Mouse (Mus musculus): ENCODE measurements at regions not wholly inside any gene's neighbourhood (a gene's known extent, or its start where the extent isn't known, plus 50 kb on each side); places are given as distances from the start of the nearest gene placed in this dataset.

DNA sequence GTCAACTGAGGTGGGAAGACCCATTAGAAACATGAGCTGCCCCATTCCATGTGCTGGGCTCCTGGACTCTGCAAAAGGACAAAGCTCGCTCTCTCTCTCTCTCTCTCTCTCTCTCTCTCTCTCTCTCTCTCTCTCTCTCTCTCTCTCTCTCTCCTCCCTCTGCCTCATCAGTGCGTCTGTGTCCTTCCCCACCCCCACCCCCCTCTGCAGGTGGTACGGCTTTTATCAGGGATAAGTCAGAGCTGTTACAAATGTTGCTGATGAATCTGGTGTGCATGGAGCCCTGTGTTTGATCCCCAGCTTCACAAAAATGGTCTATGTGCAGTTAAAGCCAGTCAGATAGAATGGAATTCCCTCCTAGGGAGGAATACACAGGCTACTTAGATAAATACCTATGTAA lies 247.8 kb upstream of the Smlr1 start:
- Histone ChIP-seq H3K36me3 (ENCODE audit: control insufficient read depth, insufficient read depth) (no peaks in the 10 kb centered on the region), H3K9me3 (replicated peaks; ENCODE audit: control insufficient read depth, low read length) (no peaks in the 10 kb centered on the region), H3K4me2 (ENCODE audit: low read depth, low read length) (no peak overlapping the region), H3K27ac (ENCODE audit: low read length) (no peak overlapping the region), H3K27me3 (ENCODE audit: control insufficient read depth, insufficient read depth, low read length) (no peaks in the 10 kb centered on the region), H3K4me3 (ENCODE audit: low read length) (no peak overlapping the region), H3K4me1 (ENCODE audit: control insufficient read depth, insufficient read depth, low read length) (peaks cover 4% of the 10 kb centered on the region; the same call in 1 of the 2 replicates), H3K9ac (ENCODE audit: low read length) (no peak overlapping the region)
- WGBS, result 33% methylated on average over 3 of the region's 3 CpGs
- no peak for ATAC-seq (replicated peaks; ENCODE audit: extremely low read depth, insufficient read depth, low FRiP score)

DNA sequence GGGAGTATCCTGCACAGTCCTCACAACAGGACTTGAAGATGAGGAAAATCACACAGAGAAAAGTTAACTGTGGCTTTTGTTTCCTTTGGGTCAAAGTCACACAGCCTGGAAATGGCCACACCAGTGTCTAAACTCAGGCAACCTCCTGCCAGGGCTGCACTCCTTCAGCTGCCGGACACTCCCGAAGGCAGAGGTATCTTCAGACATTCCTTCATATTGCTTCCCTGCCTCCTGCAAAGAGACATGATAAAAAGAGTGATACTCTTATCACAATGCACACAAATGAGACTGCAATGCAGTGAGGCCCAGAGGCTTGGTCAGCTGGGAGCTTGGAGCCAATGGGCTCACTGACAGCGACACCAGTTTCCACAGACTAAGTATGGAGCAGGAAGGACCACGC lies 243.4 kb upstream of the Smlr1 start:
- Histone ChIP-seq H3K9me3 (replicated peaks; ENCODE audit: control insufficient read depth, low read length) (no peaks in the 10 kb centered on the region), H3K4me1 (ENCODE audit: control insufficient read depth, insufficient read depth, low read length) (no peaks in the 10 kb centered on the region), H3K27me3 (ENCODE audit: control insufficient read depth, insufficient read depth, low read length) (no peaks in the 10 kb centered on the region), H3K36me3 (ENCODE audit: control insufficient read depth, insufficient read depth) (no peaks in the 10 kb centered on the region), H3K4me2 (ENCODE audit: low read depth, low read length) (no peak overlapping the region), H3K4me3 (ENCODE audit: low read length) (no peak overlapping the region), H3K27ac (ENCODE audit: low read length) (no peak overlapping the region), H3K9ac (ENCODE audit: low read length) (no peak overlapping the region)
- no peak for ATAC-seq (replicated peaks; ENCODE audit: extremely low read depth, insufficient read depth, low FRiP score)
- 86% methylated on average over 4 of the region's 4 CpGs for WGBS

DNA sequence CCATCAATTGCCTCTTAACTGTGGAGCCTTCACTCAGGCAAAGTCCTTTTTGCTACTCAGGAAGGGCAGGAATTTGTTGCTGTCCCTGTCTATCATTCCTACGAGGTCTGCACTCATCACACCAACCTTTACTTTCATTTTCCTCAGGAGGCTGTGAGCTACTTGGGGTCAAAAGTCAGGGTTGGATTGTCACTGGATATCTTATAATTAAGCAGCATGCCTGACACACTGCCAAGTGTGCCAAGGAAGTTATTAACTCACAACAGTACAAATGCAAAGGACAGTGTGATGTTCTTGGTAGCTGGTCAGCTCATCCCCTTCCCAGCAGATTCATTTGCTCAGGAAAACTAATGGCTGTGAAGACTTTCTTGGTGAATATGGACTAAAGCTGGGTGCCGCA lies 241.7 kb upstream of the Smlr1 start:
- Histone ChIP-seq H3K36me3 (ENCODE audit: control insufficient read depth, insufficient read depth) (no peaks in the 10 kb centered on the region), H3K9ac (ENCODE audit: low read length) (no peak overlapping the region), H3K27ac (ENCODE audit: low read length) (no peak overlapping the region), H3K4me3 (ENCODE audit: low read length) (no peak overlapping the region), H3K27me3 (ENCODE audit: control insufficient read depth, insufficient read depth, low read length) (no peaks in the 10 kb centered on the region), H3K4me2 (ENCODE audit: low read depth, low read length) (no peak overlapping the region), H3K9me3 (replicated peaks; ENCODE audit: control insufficient read depth, low read length) (no peaks in the 10 kb centered on the region), H3K4me1 (ENCODE audit: control insufficient read depth, insufficient read depth, low read length) (no peaks in the 10 kb centered on the region)
- ATAC-seq (replicated peaks; ENCODE audit: extremely low read depth, insufficient read depth, low FRiP score), result no peak
- WGBS, result 68% methylated on average over 2 of the region's 2 CpGs

DNA sequence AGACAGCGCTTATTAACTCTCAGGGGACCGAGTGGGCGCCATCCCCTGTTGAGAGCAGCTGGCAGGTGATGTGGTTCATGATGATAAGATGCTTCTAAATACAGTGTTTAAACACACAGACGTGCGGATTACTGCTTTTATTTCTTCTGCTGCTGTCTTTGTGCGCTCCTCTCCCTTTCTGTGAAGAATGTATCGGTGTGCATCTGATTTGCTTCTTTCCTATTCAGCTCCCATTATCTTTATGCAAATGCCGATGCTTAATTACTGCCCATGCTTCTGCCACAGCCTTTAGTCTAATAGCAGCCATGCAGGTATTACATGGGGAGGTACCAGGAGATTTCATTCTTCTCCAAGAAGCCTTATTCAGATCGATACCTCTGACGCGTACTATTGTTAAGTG lies 240.6 kb upstream of the Smlr1 start:
- Histone ChIP-seq H3K4me1 (ENCODE audit: control insufficient read depth, insufficient read depth, low read length) (no peaks in the 10 kb centered on the region), H3K27ac (ENCODE audit: low read length) (no peak overlapping the region), H3K4me2 (ENCODE audit: low read depth, low read length) (no peak overlapping the region), H3K9ac (ENCODE audit: low read length) (no peak overlapping the region), H3K9me3 (replicated peaks; ENCODE audit: control insufficient read depth, low read length) (no peaks in the 10 kb centered on the region), H3K36me3 (ENCODE audit: control insufficient read depth, insufficient read depth) (no peaks in the 10 kb centered on the region), H3K27me3 (ENCODE audit: control insufficient read depth, insufficient read depth, low read length) (no peaks in the 10 kb centered on the region), H3K4me3 (ENCODE audit: low read length) (no peak overlapping the region)
- WGBS, result 84% methylated on average over 11 of the region's 11 CpGs
- ATAC-seq (replicated peaks; ENCODE audit: extremely low read depth, insufficient read depth, low FRiP score), result no peak

DNA sequence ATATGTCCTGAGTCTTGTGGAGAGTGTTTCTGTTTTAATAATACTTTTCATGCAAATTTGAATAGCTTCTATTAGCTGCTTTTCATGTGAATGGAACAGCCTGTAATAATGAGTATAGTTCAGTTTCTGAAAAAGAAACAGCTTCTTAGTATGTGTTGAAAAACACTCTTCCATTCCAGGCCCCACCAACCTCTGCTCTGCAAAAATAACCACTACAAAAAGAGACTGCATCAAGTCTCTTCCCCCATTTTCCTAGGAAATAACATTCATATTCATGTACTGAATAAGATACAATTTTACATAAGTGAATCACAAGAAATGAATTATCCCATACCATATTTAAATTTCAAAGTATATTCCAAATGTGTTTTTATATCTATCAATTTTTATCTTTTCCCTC lies 234.0 kb upstream of the Smlr1 start:
- Histone ChIP-seq H3K4me2 (ENCODE audit: low read depth, low read length) (no peak overlapping the region), H3K9ac (ENCODE audit: low read length) (no peak overlapping the region), H3K4me1 (ENCODE audit: control insufficient read depth, insufficient read depth, low read length) (no peaks in the 10 kb centered on the region), H3K36me3 (ENCODE audit: control insufficient read depth, insufficient read depth) (no peaks in the 10 kb centered on the region), H3K27ac (ENCODE audit: low read length) (no peak overlapping the region), H3K4me3 (ENCODE audit: low read length) (no peak overlapping the region), H3K27me3 (ENCODE audit: control insufficient read depth, insufficient read depth, low read length) (no peaks in the 10 kb centered on the region), H3K9me3 (replicated peaks; ENCODE audit: control insufficient read depth, low read length) (no peaks in the 10 kb centered on the region)
- ATAC-seq (replicated peaks; ENCODE audit: extremely low read depth, insufficient read depth, low FRiP score), result no peak

DNA sequence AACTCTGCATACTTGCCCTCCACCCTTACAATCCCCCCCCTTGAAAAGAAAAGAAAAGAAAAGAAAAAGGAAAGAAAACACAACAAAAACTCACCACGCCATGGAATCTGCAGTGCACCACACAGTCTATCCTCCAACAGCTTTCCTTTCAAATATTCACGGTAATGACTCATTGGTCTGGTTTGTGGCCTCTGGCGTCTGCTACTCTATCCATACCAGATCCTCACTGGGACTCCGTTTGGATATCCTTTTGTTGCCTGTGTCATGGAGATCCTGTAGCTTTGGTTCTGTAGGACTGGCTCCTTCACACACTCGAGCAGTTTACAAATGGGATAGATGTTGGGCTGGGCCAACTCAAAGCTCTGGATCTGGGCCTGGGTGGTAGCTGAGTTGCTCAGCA lies 232.4 kb upstream of the Smlr1 start:
- Histone ChIP-seq H3K4me2 (ENCODE audit: low read depth, low read length) (no peak overlapping the region), H3K9me3 (replicated peaks; ENCODE audit: control insufficient read depth, low read length) (no peaks in the 10 kb centered on the region), H3K4me3 (ENCODE audit: low read length) (no peak overlapping the region), H3K27ac (ENCODE audit: low read length) (no peak overlapping the region), H3K4me1 (ENCODE audit: control insufficient read depth, insufficient read depth, low read length) (no peaks in the 10 kb centered on the region), H3K36me3 (ENCODE audit: control insufficient read depth, insufficient read depth) (no peaks in the 10 kb centered on the region), H3K9ac (ENCODE audit: low read length) (no peak overlapping the region), H3K27me3 (ENCODE audit: control insufficient read depth, insufficient read depth, low read length) (no peaks in the 10 kb centered on the region)
- no peak for ATAC-seq (replicated peaks; ENCODE audit: extremely low read depth, insufficient read depth, low FRiP score)
- 80% methylated on average over 5 of the region's 5 CpGs for WGBS

DNA sequence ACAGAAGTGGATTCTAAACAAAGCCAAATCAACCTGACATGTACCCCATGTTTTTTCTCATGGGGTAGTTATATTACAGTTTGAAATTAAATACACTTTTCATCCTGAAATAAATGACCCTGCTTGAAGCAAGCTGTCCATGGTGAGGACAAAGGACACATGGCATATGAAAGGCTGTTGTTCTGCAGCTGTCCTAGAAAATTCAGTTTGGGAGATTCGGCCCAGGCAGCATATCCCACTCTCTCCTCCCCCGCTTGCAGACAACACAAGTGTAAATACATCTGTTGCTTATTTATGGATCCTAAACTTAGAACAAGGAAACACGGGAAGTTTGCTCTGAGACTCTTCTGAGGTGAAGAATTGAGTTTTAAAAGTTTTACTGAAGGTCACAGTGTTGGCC lies 218.2 kb upstream of the Smlr1 start:
- WGBS, result 65% methylated on average over 3 of the region's 3 CpGs
- no peak overlapping the region for H3K4me2 ChIP-seq (ENCODE audit: low read depth, low read length)
- H3K4me3 ChIP-seq (ENCODE audit: low read length), result no peak overlapping the region

DNA sequence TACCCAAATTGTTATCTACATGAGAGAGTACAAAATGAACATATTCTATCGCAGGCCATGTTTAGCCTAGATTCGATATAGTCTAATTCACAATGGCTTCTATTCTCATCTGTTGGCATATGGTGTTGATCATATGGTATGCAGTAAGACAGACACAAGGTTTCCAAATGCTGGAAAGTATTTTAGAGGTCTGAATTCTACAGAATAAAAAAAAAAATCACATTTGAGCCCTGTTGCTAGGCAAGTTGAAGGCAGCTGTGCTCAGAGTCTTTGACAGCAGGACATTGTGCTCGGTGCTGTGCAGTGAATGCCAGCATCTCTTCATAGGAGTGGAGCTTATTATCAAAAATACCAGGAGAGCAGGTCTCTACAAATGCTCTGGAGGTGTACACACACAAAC lies 206.6 kb upstream of the Smlr1 start:
- Histone ChIP-seq H3K4me3 (ENCODE audit: low read length) (no peak overlapping the region), H3K4me1 (ENCODE audit: control insufficient read depth, insufficient read depth, low read length) (no peaks in the 10 kb centered on the region), H3K36me3 (ENCODE audit: control insufficient read depth, insufficient read depth) (no peaks in the 10 kb centered on the region), H3K4me2 (ENCODE audit: low read depth, low read length) (no peak overlapping the region), H3K9ac (ENCODE audit: low read length) (no peak overlapping the region), H3K27ac (ENCODE audit: low read length) (no peak overlapping the region), H3K9me3 (replicated peaks; ENCODE audit: control insufficient read depth, low read length) (no peaks in the 10 kb centered on the region), H3K27me3 (ENCODE audit: control insufficient read depth, insufficient read depth, low read length) (no peaks in the 10 kb centered on the region)
- no peak for ATAC-seq (replicated peaks; ENCODE audit: extremely low read depth, insufficient read depth, low FRiP score)
- WGBS, result 70% methylated on average over 3 of the region's 3 CpGs

More for the DNA sequence above, 218.2 kb upstream of the Smlr1 start:
- no peaks in the 10 kb centered on the region for H3K27me3 ChIP-seq (ENCODE audit: control insufficient read depth, insufficient read depth, low read length)
- H3K27ac ChIP-seq (ENCODE audit: low read length), result no peak overlapping the region
- H3K9ac ChIP-seq (ENCODE audit: low read length), result no peak overlapping the region
- no peaks in the 10 kb centered on the region for H3K9me3 ChIP-seq (replicated peaks; ENCODE audit: control insufficient read depth, low read length)
- no peak for ATAC-seq (replicated peaks; ENCODE audit: extremely low read depth, insufficient read depth, low FRiP score)
- H3K36me3 ChIP-seq (ENCODE audit: control insufficient read depth, insufficient read depth), result no peaks in the 10 kb centered on the region
- H3K4me1 ChIP-seq (ENCODE audit: control insufficient read depth, insufficient read depth, low read length), result no peaks in the 10 kb centered on the region

DNA sequence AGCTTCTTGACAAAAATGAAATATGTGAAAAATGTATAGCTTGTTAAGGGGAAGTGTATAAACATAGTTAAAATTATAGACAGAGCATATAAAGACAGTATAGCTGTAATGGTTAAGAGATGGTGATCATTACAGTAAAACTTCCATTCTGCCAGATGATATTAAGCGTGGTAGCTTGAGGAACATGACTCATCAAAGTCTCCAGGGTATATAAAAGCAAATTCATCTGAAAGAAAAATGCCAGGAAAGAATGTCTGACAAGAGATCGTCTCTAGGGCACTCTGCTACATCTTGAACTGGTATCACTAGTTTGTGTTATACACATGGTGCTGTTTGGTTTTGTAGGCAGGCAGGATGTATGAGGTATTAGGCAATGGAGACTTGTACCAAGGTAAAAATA lies 204.9 kb upstream of the Smlr1 start:
- ATAC-seq (replicated peaks; ENCODE audit: extremely low read depth, insufficient read depth, low FRiP score), result no peak
- no peaks in the 10 kb centered on the region for H3K9me3 ChIP-seq (replicated peaks; ENCODE audit: control insufficient read depth, low read length)

DNA sequence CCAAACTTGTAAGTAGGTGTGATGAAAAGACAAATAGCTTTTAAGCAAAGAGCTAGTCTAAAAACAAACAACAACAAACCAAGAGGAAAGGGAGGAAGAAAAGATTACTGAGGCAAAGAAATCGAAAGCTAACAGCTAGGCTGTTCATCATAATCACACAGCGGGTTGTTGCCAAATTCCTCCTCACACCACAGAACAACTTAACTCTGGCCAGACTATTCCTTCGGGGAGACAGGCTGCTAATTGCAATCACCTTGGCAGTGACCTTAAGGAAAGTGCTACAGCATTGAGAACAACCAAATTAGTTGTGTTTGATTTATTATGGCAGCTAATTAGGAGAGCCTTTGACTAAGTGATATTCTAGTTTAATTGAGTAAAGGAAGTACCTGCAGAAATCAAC lies 194.4 kb upstream of the Smlr1 start:
- H3K4me3 ChIP-seq (ENCODE audit: low read length), result no peak overlapping the region
- no peak overlapping the region for H3K9ac ChIP-seq (ENCODE audit: low read length)
- no peaks in the 10 kb centered on the region for H3K9me3 ChIP-seq (replicated peaks; ENCODE audit: control insufficient read depth, low read length)
- H3K4me2 ChIP-seq (ENCODE audit: low read depth, low read length), result no peak overlapping the region
- no peak overlapping the region for H3K27ac ChIP-seq (ENCODE audit: low read length)
- no peaks in the 10 kb centered on the region for H3K36me3 ChIP-seq (ENCODE audit: control insufficient read depth, insufficient read depth)
- 34% methylated on average over 3 of the region's 3 CpGs for WGBS
- peaks cover 3% of the 10 kb centered on the region for H3K4me1 ChIP-seq (ENCODE audit: control insufficient read depth, insufficient read depth, low read length)
- H3K27me3 ChIP-seq (ENCODE audit: control insufficient read depth, insufficient read depth, low read length), result no peaks in the 10 kb centered on the region
- no peak for ATAC-seq (replicated peaks; ENCODE audit: extremely low read depth, insufficient read depth, low FRiP score)

More for the DNA sequence above, 204.9 kb upstream of the Smlr1 start:
- H3K27me3 ChIP-seq (ENCODE audit: control insufficient read depth, insufficient read depth, low read length), result no peaks in the 10 kb centered on the region
- H3K4me1 ChIP-seq (ENCODE audit: control insufficient read depth, insufficient read depth, low read length), result no peaks in the 10 kb centered on the region
- H3K4me2 ChIP-seq (ENCODE audit: low read depth, low read length), result no peak overlapping the region
- no peak overlapping the region for H3K9ac ChIP-seq (ENCODE audit: low read length)
- no peak overlapping the region for H3K4me3 ChIP-seq (ENCODE audit: low read length)
- H3K36me3 ChIP-seq (ENCODE audit: control insufficient read depth, insufficient read depth), result no peaks in the 10 kb centered on the region
- no peak overlapping the region for H3K27ac ChIP-seq (ENCODE audit: low read length)
- 63% methylated on average over 2 of the region's 2 CpGs for WGBS
